Mouse (Mus musculus): ENCODE data around the gene Mogs. TPM values are rescaled to one million over a fixed set of nuclear protein-coding genes. Genes with fewer than 3 reads are reported as not detected.

The Mogs gene
- polyA plus RNA-seq, 1 experiment = 54.5 TPM

GRCm38 (mm10) chr6:83092416-83093127 is 22.7 kb upstream of the Mogs start:
- TF ChIP-seq CTCF (IDR thresholded peaks at IDR 0.05; ENCODE audit: extremely low read depth, insufficient read depth, insufficient read length, insufficient replicate concordance) (no peak), POLR2A (IDR thresholded peaks at IDR 0.05; ENCODE audit: low read depth, low read length) (no peak)
- H3K36me3 ChIP-seq (ENCODE audit: control insufficient read depth, insufficient read depth, low read length) = no peaks in the 10 kb centered on the region
- WGBS = 16% methylated on average over 6 of the region's 6 CpGs
- no peaks in the 10 kb centered on the region for H3K4me1 ChIP-seq (ENCODE audit: control insufficient read depth, insufficient read depth, insufficient read length)
- H3K4me3 ChIP-seq (ENCODE audit: extremely low read depth, insufficient read depth, insufficient read length) = no peak overlapping the region
- peaks cover 3% of the 10 kb centered on the region; the same call in 1 of the 2 replicates for H3K27me3 ChIP-seq (ENCODE audit: control insufficient read depth, insufficient read depth, low read length)
- no peak overlapping the region for H3K27ac ChIP-seq (ENCODE audit: insufficient read depth, low read length)
- no peak for DNase-seq (ENCODE audit: low read depth in 1 of 2, low spot score in 2 of 2)

GRCm38 (mm10) chr6:83095968-83096367 is 19.3 kb upstream of the Mogs start:
- peak in 1 of 2 experiments; percentile 58 for DNase-seq (ENCODE audit: low read depth in 1 of 2, low spot score in 2 of 2)
- H3K27ac ChIP-seq (ENCODE audit: insufficient read depth, low read length) = peak overlapping the region; percentile 68
- no peak overlapping the region for H3K4me3 ChIP-seq (ENCODE audit: extremely low read depth, insufficient read depth, insufficient read length)
- no peaks in the 10 kb centered on the region for H3K27me3 ChIP-seq (ENCODE audit: control insufficient read depth, insufficient read depth, low read length)
- no peak for TF ChIP-seq CTCF (IDR thresholded peaks at IDR 0.05; ENCODE audit: extremely low read depth, insufficient read depth, insufficient read length, insufficient replicate concordance)
- no peak for TF ChIP-seq POLR2A (IDR thresholded peaks at IDR 0.05; ENCODE audit: low read depth, low read length)
- H3K4me1 ChIP-seq (ENCODE audit: control insufficient read depth, insufficient read depth, insufficient read length) = no peaks in the 10 kb centered on the region
- H3K36me3 ChIP-seq (ENCODE audit: control insufficient read depth, insufficient read depth, low read length) = no peaks in the 10 kb centered on the region
- 58% methylated on average over 6 of the region's 6 CpGs for WGBS

- Histone ChIP-seq H3K4me3 (ENCODE audit: extremely low read depth, insufficient read depth, insufficient read length) (no peak overlapping the region), H3K36me3 (ENCODE audit: control insufficient read depth, insufficient read depth, low read length) (no peaks in the 10 kb centered on the region; the same call in 1 of the 2 replicates), H3K4me1 (ENCODE audit: control insufficient read depth, insufficient read depth, insufficient read length) (peaks cover 13% of the 10 kb centered on the region), H3K27ac (ENCODE audit: insufficient read depth, low read length) (no peak overlapping the region), H3K27me3 (ENCODE audit: control insufficient read depth, insufficient read depth, low read length) (no peaks in the 10 kb centered on the region)
- TF ChIP-seq POLR2A (IDR thresholded peaks at IDR 0.05; ENCODE audit: low read depth, low read length) (no peak), CTCF (IDR thresholded peaks at IDR 0.05; ENCODE audit: extremely low read depth, insufficient read depth, insufficient read length, insufficient replicate concordance) (no peak)
- WGBS = 79% methylated on average over 2 of the region's 2 CpGs
- no peak for DNase-seq (ENCODE audit: low read depth in 1 of 2, low spot score in 2 of 2)
Measured at GRCm38 (mm10) chr6:83098411-83098810, 16.9 kb upstream of the Mogs start.

GRCm38 (mm10) chr6:83101316-83101687 is 14.0 kb upstream of the Mogs start, which contains the start of the genes Ccdc142 and Gm42688:
TSS of gene Ccdc142 (plus strand) at chr6:83101601.
TSS of gene Gm42688 (plus strand) at chr6:83101617.
- peaks cover 13% of the 10 kb centered on the region for H3K4me1 ChIP-seq (ENCODE audit: control insufficient read depth, insufficient read depth, insufficient read length)
- no peaks in the 10 kb centered on the region; the same call in 1 of the 2 replicates for H3K36me3 ChIP-seq (ENCODE audit: control insufficient read depth, insufficient read depth, low read length)
- peak; percentile 33; the same call in 1 of the 2 replicates for TF ChIP-seq CTCF (IDR thresholded peaks at IDR 0.05; ENCODE audit: extremely low read depth, insufficient read depth, insufficient read length, insufficient replicate concordance)
- TF ChIP-seq POLR2A (IDR thresholded peaks at IDR 0.05; ENCODE audit: low read depth, low read length) = no peak
- WGBS = 1% methylated on average over 25 of the region's 25 CpGs
- no peaks in the 10 kb centered on the region for H3K27me3 ChIP-seq (ENCODE audit: control insufficient read depth, insufficient read depth, low read length)
- H3K4me3 ChIP-seq (ENCODE audit: extremely low read depth, insufficient read depth, insufficient read length) = peak within 1 kb of the TSS; percentile 68
- DNase-seq (ENCODE audit: low read depth in 1 of 2, low spot score in 2 of 2) = peak; percentile 82 to 93
- H3K27ac ChIP-seq (ENCODE audit: insufficient read depth, low read length) = peak within 1 kb of the TSS; percentile 70

GRCm38 (mm10) chr6:83101688-83102556 is 13.4 kb upstream of the Mogs start:
- WGBS = under 1% methylated on average over 74 of the region's 74 CpGs
- no peaks in the 10 kb centered on the region; the same call in 1 of the 2 replicates for H3K36me3 ChIP-seq (ENCODE audit: control insufficient read depth, insufficient read depth, low read length)
- peak; percentile 60 for TF ChIP-seq CTCF (IDR thresholded peaks at IDR 0.05; ENCODE audit: extremely low read depth, insufficient read depth, insufficient read length, insufficient replicate concordance)
- TF ChIP-seq POLR2A (IDR thresholded peaks at IDR 0.05; ENCODE audit: low read depth, low read length) = no peak
- peak in 1 of 2 experiments; percentile 63 for DNase-seq (ENCODE audit: low read depth in 1 of 2, low spot score in 2 of 2)
- H3K27ac ChIP-seq (ENCODE audit: insufficient read depth, low read length) = peak overlapping the region; percentile 70
- peaks cover 13% of the 10 kb centered on the region for H3K4me1 ChIP-seq (ENCODE audit: control insufficient read depth, insufficient read depth, insufficient read length)
- peak overlapping the region; percentile 68 for H3K4me3 ChIP-seq (ENCODE audit: extremely low read depth, insufficient read depth, insufficient read length)
- H3K27me3 ChIP-seq (ENCODE audit: control insufficient read depth, insufficient read depth, low read length) = no peaks in the 10 kb centered on the region

- TF ChIP-seq POLR2A (IDR thresholded peaks at IDR 0.05; ENCODE audit: low read depth, low read length) = no peak
- TF ChIP-seq CTCF (IDR thresholded peaks at IDR 0.05; ENCODE audit: extremely low read depth, insufficient read depth, insufficient read length, insufficient replicate concordance) = no peak
- peaks cover 13% of the 10 kb centered on the region for H3K4me1 ChIP-seq (ENCODE audit: control insufficient read depth, insufficient read depth, insufficient read length)
- 93% methylated on average over 11 of the region's 11 CpGs for WGBS
- H3K27ac ChIP-seq (ENCODE audit: insufficient read depth, low read length) = no peak overlapping the region
- no peaks in the 10 kb centered on the region for H3K27me3 ChIP-seq (ENCODE audit: control insufficient read depth, insufficient read depth, low read length)
- H3K4me3 ChIP-seq (ENCODE audit: extremely low read depth, insufficient read depth, insufficient read length) = no peak overlapping the region
- H3K36me3 ChIP-seq (ENCODE audit: control insufficient read depth, insufficient read depth, low read length) = no peaks in the 10 kb centered on the region; the same call in 1 of the 2 replicates
- DNase-seq (ENCODE audit: low read depth in 1 of 2, low spot score in 2 of 2) = no peak
Measured at GRCm38 (mm10) chr6:83103130-83103650, 12.1 kb upstream of the Mogs start.
